Mouse (Mus musculus): ENCODE data around the gene Dut. TPM values are rescaled to one million over a fixed set of nuclear protein-coding genes. Genes with fewer than 3 reads are reported as not detected.

The Dut gene
- polyA plus RNA-seq, 1 experiment: 20.7 TPM

DNA sequence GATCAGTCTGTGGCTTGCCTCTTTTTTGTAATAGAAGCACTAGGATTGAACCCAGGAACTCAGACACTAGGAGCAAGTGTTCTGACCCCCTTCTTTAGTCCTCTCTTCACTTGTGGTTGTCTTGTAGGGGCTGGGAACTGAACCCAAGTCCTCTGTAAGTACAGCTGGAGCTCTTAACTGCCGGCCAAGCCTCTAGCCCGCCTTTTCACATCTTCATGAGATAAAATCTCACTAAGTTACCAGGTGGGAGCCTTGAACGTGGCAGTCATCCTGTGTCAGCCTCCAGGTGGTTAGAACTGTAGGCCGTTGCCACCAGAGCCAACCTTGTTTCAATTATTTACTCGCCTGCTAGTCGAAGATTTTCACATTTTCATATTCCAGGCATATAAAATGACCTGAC, 6.7 kb downstream of the Dut start:
- Histone ChIP-seq H3K36me3 (ENCODE audit: control insufficient read depth, insufficient read depth, low read length) (peaks cover 23% of the 10 kb centered on the region), H3K4me3 (ENCODE audit: low read depth, low read length) (no peak overlapping the region), H3K27me3 (ENCODE audit: control insufficient read depth, insufficient read depth, low read length) (no peaks in the 10 kb centered on the region), H3K27ac (ENCODE audit: insufficient read depth, low read depth, low read length) (no peak overlapping the region), H3K4me1 (ENCODE audit: control insufficient read depth, insufficient read depth, insufficient read length, low read length) (no peaks in the 10 kb centered on the region)
- WGBS: 96% methylated on average over 6 of the region's 6 CpGs
- TF ChIP-seq POLR2A (IDR thresholded peaks at IDR 0.05; ENCODE audit: low read depth, low read length) (no peak), CTCF (IDR thresholded peaks at IDR 0.05; ENCODE audit: extremely low read depth, insufficient read length, insufficient replicate concordance, low read depth, low read length) (no peak)

- no peak overlapping the region for H3K27ac ChIP-seq (ENCODE audit: insufficient read depth, low read depth, low read length)
- H3K36me3 ChIP-seq (ENCODE audit: control insufficient read depth, insufficient read depth, low read length): peaks cover 23% of the 10 kb centered on the region
- no peak for TF ChIP-seq POLR2A (IDR thresholded peaks at IDR 0.05; ENCODE audit: low read depth, low read length)
- no peak for TF ChIP-seq CTCF (IDR thresholded peaks at IDR 0.05; ENCODE audit: extremely low read depth, insufficient read length, insufficient replicate concordance, low read depth, low read length)
- no peaks in the 10 kb centered on the region for H3K27me3 ChIP-seq (ENCODE audit: control insufficient read depth, insufficient read depth, low read length)
- no peak overlapping the region for H3K4me3 ChIP-seq (ENCODE audit: low read depth, low read length)
- 89% methylated on average over 3 of the region's 3 CpGs for WGBS
- no peaks in the 10 kb centered on the region for H3K4me1 ChIP-seq (ENCODE audit: control insufficient read depth, insufficient read depth, insufficient read length, low read length)
Measured at GRCm38 (mm10) chr2:125254630-125255029, 7.6 kb downstream of the Dut start.

GRCm38 (mm10) chr2:125255886-125256285, 8.9 kb downstream of the Dut start:
- H3K36me3 ChIP-seq (ENCODE audit: control insufficient read depth, insufficient read depth, low read length): peaks cover 23% of the 10 kb centered on the region
- H3K4me1 ChIP-seq (ENCODE audit: control insufficient read depth, insufficient read depth, insufficient read length, low read length): no peaks in the 10 kb centered on the region
- TF ChIP-seq POLR2A (IDR thresholded peaks at IDR 0.05; ENCODE audit: low read depth, low read length): no peak
- TF ChIP-seq CTCF (IDR thresholded peaks at IDR 0.05; ENCODE audit: extremely low read depth, insufficient read length, insufficient replicate concordance, low read depth, low read length): no peak
- no peak overlapping the region for H3K4me3 ChIP-seq (ENCODE audit: low read depth, low read length)
- no peaks in the 10 kb centered on the region for H3K27me3 ChIP-seq (ENCODE audit: control insufficient read depth, insufficient read depth, low read length)
- WGBS: 59% methylated on average over 3 of the region's 3 CpGs
- no peak overlapping the region for H3K27ac ChIP-seq (ENCODE audit: insufficient read depth, low read depth, low read length)

GRCm38 (mm10) chr2:125259230-125260120, 12.5 kb downstream of the Dut start:
- H3K4me1 ChIP-seq (ENCODE audit: control insufficient read depth, insufficient read depth, insufficient read length, low read length): no peaks in the 10 kb centered on the region
- no peaks in the 10 kb centered on the region for H3K27me3 ChIP-seq (ENCODE audit: control insufficient read depth, insufficient read depth, low read length)
- H3K4me3 ChIP-seq (ENCODE audit: low read depth, low read length): no peak overlapping the region
- peaks cover 12% of the 10 kb centered on the region for H3K36me3 ChIP-seq (ENCODE audit: control insufficient read depth, insufficient read depth, low read length)
- 83% methylated on average over 14 of the region's 14 CpGs for WGBS
- TF ChIP-seq POLR2A (IDR thresholded peaks at IDR 0.05; ENCODE audit: low read depth, low read length) (no peak), CTCF (IDR thresholded peaks at IDR 0.05; ENCODE audit: extremely low read depth, insufficient read length, insufficient replicate concordance, low read depth, low read length) (no peak)
- no peak overlapping the region for H3K27ac ChIP-seq (ENCODE audit: insufficient read depth, low read depth, low read length)

- no peaks in the 10 kb centered on the region for H3K27me3 ChIP-seq (ENCODE audit: control insufficient read depth, insufficient read depth, low read length)
- no peak overlapping the region for H3K4me3 ChIP-seq (ENCODE audit: low read depth, low read length)
- TF ChIP-seq CTCF (IDR thresholded peaks at IDR 0.05; ENCODE audit: extremely low read depth, insufficient read length, insufficient replicate concordance, low read depth, low read length): no peak
- TF ChIP-seq POLR2A (IDR thresholded peaks at IDR 0.05; ENCODE audit: low read depth, low read length): no peak
- H3K36me3 ChIP-seq (ENCODE audit: control insufficient read depth, insufficient read depth, low read length): peaks cover 10% of the 10 kb centered on the region
- H3K27ac ChIP-seq (ENCODE audit: insufficient read depth, low read depth, low read length): no peak overlapping the region
- no peaks in the 10 kb centered on the region for H3K4me1 ChIP-seq (ENCODE audit: control insufficient read depth, insufficient read depth, insufficient read length, low read length)
- 71% methylated on average over 2 of the region's 2 CpGs for WGBS
Measured at GRCm38 (mm10) chr2:125260326-125260725, 13.3 kb downstream of the Dut start.

DNA sequence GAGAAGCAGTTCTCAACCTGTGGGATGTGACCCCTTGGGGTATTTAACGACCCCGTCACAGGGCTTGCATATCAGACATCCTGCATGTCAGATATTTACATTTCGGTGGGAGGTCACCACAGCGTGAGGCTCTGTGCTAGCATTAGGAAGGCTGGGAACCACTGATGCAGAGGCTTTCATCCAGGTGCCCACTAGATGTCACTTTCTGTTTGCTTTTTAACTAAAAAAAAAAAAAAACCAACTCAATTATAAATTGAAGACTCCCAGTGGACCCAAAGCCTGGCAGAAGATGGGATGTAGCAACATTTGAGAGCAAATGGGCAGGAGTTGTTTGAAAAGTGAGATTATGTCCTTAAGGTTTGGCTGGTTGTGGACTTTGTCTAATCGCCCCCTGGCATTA, 16.1 kb downstream of the Dut start:
- TF ChIP-seq CTCF (IDR thresholded peaks at IDR 0.05; ENCODE audit: extremely low read depth, insufficient read length, insufficient replicate concordance, low read depth, low read length) (no peak), POLR2A (IDR thresholded peaks at IDR 0.05; ENCODE audit: low read depth, low read length) (no peak)
- no peaks in the 10 kb centered on the region for H3K4me1 ChIP-seq (ENCODE audit: control insufficient read depth, insufficient read depth, insufficient read length, low read length)
- no peak overlapping the region for H3K27ac ChIP-seq (ENCODE audit: insufficient read depth, low read depth, low read length)
- H3K27me3 ChIP-seq (ENCODE audit: control insufficient read depth, insufficient read depth, low read length): no peaks in the 10 kb centered on the region
- H3K4me3 ChIP-seq (ENCODE audit: low read depth, low read length): no peak overlapping the region
- WGBS: 22% methylated on average over 5 of the region's 5 CpGs
- no peaks in the 10 kb centered on the region; the same call in 1 of the 2 replicates for H3K36me3 ChIP-seq (ENCODE audit: control insufficient read depth, insufficient read depth, low read length)

- 27% methylated on average over 9 of the region's 9 CpGs for WGBS
Measured at GRCm38 (mm10) chr2:125263753-125264152, 16.8 kb downstream of the Dut start.

More at GRCm38 (mm10) chr2:125263753-125264152, 16.8 kb downstream of the Dut start:
- H3K36me3 ChIP-seq (ENCODE audit: control insufficient read depth, insufficient read depth, low read length): no peaks in the 10 kb centered on the region
- no peak overlapping the region for H3K4me3 ChIP-seq (ENCODE audit: low read depth, low read length)
- H3K27ac ChIP-seq (ENCODE audit: insufficient read depth, low read depth, low read length): no peak overlapping the region
- TF ChIP-seq CTCF (IDR thresholded peaks at IDR 0.05; ENCODE audit: extremely low read depth, insufficient read length, insufficient replicate concordance, low read depth, low read length): no peak
- TF ChIP-seq POLR2A (IDR thresholded peaks at IDR 0.05; ENCODE audit: low read depth, low read length): no peak
- no peaks in the 10 kb centered on the region for H3K27me3 ChIP-seq (ENCODE audit: control insufficient read depth, insufficient read depth, low read length)
- no peaks in the 10 kb centered on the region for H3K4me1 ChIP-seq (ENCODE audit: control insufficient read depth, insufficient read depth, insufficient read length, low read length)

All from small intestine, adult 2 months (tissue).